Mouse (Mus musculus) thymus, postnatal 10 days (tissue): ENCODE results near the gene Acpp.

Experiments used
- DNase-seq, 2 experiments: peaks; one replicate each; pipeline ENCODE4 v3.0.0; 2021; ENCODE audit warnings: low spot score in 2 of 2

Gene Acpp

GRCm38 (mm10) chr9:104251687-104252086 is 85.9 kb downstream of the Acpp start:
- DNase-seq = no peak

- DNase-seq = no peak
Observed at GRCm38 (mm10) chr9:104251111-104251510, 86.4 kb downstream of the Acpp start.

GRCm38 (mm10) chr9:104247307-104247987 is 90.1 kb downstream of the Acpp start:
- no peak for DNase-seq

- peak; percentile 54 to 61 for DNase-seq
Observed at GRCm38 (mm10) chr9:104243799-104244466, 93.6 kb downstream of the Acpp start.

- no peak for DNase-seq
Observed at GRCm38 (mm10) chr9:104240146-104240545, 97.4 kb downstream of the Acpp start.

DNA sequence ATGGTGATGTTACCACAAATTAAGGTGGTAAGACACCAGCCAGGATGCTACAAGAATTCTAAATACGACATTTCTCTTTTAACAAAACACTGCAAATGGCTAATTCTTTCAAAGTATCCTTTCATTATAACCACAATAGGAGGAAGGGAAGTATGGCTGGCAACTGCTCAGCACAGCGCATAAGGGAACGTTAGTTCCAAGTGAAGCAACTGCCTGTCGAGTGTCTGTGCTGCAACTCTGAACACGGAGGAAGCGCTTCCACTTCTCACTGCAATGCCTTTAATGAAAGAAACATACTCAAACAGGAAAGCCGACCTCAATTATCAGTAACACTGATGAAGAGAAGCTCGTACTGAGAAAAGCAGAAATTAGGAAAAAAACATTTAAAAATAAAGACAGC is 98.5 kb downstream of the Acpp start:
- no peak for DNase-seq
